In the genomic region with DNA sequence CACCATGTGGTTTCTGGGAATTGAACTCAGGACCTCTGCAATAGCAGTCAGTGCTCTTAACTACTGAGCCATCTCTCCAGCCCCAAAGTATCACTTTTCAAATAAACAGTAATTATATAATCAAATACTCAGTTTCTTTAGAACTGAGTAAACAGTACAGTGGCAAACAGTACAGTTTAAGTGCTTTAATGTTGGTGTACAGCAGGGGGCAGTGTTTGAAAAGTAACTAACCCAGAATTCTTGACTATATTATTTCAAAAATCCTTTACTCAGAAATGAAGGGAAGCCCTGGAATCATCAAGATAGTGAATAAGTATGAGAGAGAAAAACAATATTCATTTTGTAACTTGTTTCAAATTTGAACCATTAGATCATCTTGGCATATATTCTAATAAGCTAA, we compare ENCODE assay signal across 10 mouse cellular contexts. TPM values are rescaled to one million over a fixed set of nuclear protein-coding genes. Genes with fewer than 3 reads are reported as not detected.
DNase-seq lines count a peak whose midpoint lies in the region; ATAC-seq and TF ChIP-seq lines count a peak whose summit lies in the region.
"Had no signal": no experiment of that assay in that cellular context is flagged by ENCODE, and none has a peak within 500 bp of the region (broad histone marks: within the 10 kb centered on the region; RNA-seq: fewer than 3 reads in every experiment).

No protein-coding gene starts in this region.

- ATAC-seq in intestine, embryonic 14.5 days (replicated peaks; ENCODE audit: low FRiP score, low TSS enrichment, low read depth) = no peak
- ATAC-seq in intestine, embryonic 15.5 days = no peak

- H3K4me2 ChIP-seq in intestine, embryonic 14.5 days (ENCODE audit: low read length) = no peak overlapping the region
- H3K4me2 ChIP-seq in intestine, embryonic 15.5 days (replicated peaks) = no peak overlapping the region
- H3K4me2 ChIP-seq: stomach, embryonic 15.5 days had no signal

- DNase-seq in intestine, embryonic 14.5 days (ENCODE audit: low spot score) = peak; percentile 55
- DNase-seq in thymus, postnatal 0 days (ENCODE audit: low spot score) = peak; percentile 41
- no peak for DNase-seq in thymus, postnatal 36 days
- peak; percentile 49 for DNase-seq in brain, embryonic 14.5 days (ENCODE audit: low read depth)
- peak; percentile 36 to 50 for DNase-seq in layer of hippocampus, postnatal 10 days (ENCODE audit: low spot score in 2 of 2)
- peak; percentile 27 for DNase-seq in right cerebral cortex, postnatal 4 days
- no peak for DNase-seq in urinary bladder, adult 18-20 months (ENCODE audit: low spot score in 2 of 2)

- no peak overlapping the region for H3K4me3 ChIP-seq in intestine, embryonic 14.5 days (ENCODE audit: low read depth, low read length)
- H3K4me3 ChIP-seq in intestine, embryonic 15.5 days (replicated peaks) = no peak overlapping the region
- H3K4me3 ChIP-seq: megakaryocyte, embryonic 14.5 days; stomach, embryonic 15.5 days had no signal

- H3K9me3 ChIP-seq in intestine, embryonic 14.5 days (ENCODE audit: control insufficient read depth, low read length) = no peaks in the 10 kb centered on the region
- no peaks in the 10 kb centered on the region for H3K9me3 ChIP-seq in intestine, embryonic 15.5 days
- H3K9me3 ChIP-seq: megakaryocyte, embryonic 14.5 days; stomach, embryonic 15.5 days had no signal

- H3K4me1 ChIP-seq in intestine, embryonic 14.5 days (replicated peaks; ENCODE audit: control insufficient read depth, insufficient read depth, low read length) = no peaks in the 10 kb centered on the region
- H3K4me1 ChIP-seq in intestine, embryonic 15.5 days (replicated peaks) = no peaks in the 10 kb centered on the region
- H3K4me1 ChIP-seq: megakaryocyte, embryonic 14.5 days; stomach, embryonic 15.5 days had no signal

- no peak for TF ChIP-seq POLR2A in brain, embryonic 14.5 days (IDR thresholded peaks at IDR 0.05; ENCODE audit: borderline replicate concordance, extremely low read depth, insufficient read depth, insufficient read length, poor library complexity, severe bottlenecking)

- H3K27ac ChIP-seq in intestine, embryonic 14.5 days (ENCODE audit: low read depth) = no peak overlapping the region
- no peak overlapping the region for H3K27ac ChIP-seq in intestine, embryonic 15.5 days
- H3K27ac ChIP-seq: stomach, embryonic 15.5 days had no signal

- no peak overlapping the region for H3K9ac ChIP-seq in intestine, embryonic 14.5 days (ENCODE audit: low read length)
- H3K9ac ChIP-seq in intestine, embryonic 15.5 days = no peak overlapping the region
- H3K9ac ChIP-seq: stomach, embryonic 15.5 days had no signal

- H3K36me3 ChIP-seq in intestine, embryonic 14.5 days (ENCODE audit: control insufficient read depth, insufficient read depth, low read length) = no peaks in the 10 kb centered on the region
- H3K36me3 ChIP-seq in intestine, embryonic 15.5 days = no peaks in the 10 kb centered on the region
- H3K36me3 ChIP-seq: stomach, embryonic 15.5 days had no signal

- no peak for TF ChIP-seq CTCF in brain, embryonic 14.5 days (IDR thresholded peaks at IDR 0.05; ENCODE audit: borderline replicate concordance, extremely low read depth, insufficient read depth, insufficient read length)

- no peaks in the 10 kb centered on the region for H3K27me3 ChIP-seq in intestine, embryonic 14.5 days (replicated peaks; ENCODE audit: control insufficient read depth, insufficient read depth, low read length)
- H3K27me3 ChIP-seq in intestine, embryonic 15.5 days (replicated peaks) = no peaks in the 10 kb centered on the region
- H3K27me3 ChIP-seq: stomach, embryonic 15.5 days had no signal

RNA-seq across cellular contexts. Expression of a gene that starts 9.8 kb away (rescaled TPM):
- polyA plus RNA-seq in intestine, embryonic 14.5 days (2014; fragmentation: Nextera tagmentation; extraction: Ambion mirVana) = 0.73 and 0.99 TPM in 2 replicates
- 0.48 and 0.64 TPM in 2 replicates for polyA plus RNA-seq in intestine, embryonic 15.5 days (2015; fragmentation: Nextera tagmentation; extraction: Ambion mirVana)
- polyA plus RNA-seq in thymus, postnatal 0 days (2015; fragmentation: Nextera tagmentation; extraction: Ambion mirVana) = 0.27 and 0.35 TPM in 2 replicates
- 0.70 and 0.81 TPM in 2 replicates for polyA plus RNA-seq in brain, embryonic 14.5 days (2012; rRNA removed)
- total RNA-seq in layer of hippocampus, postnatal 10 days (2021) = 1 to 10 TPM; 1.4 to 1.5 TPM

RNA-seq across cellular contexts. Expression of a gene that starts 35.0 kb away (rescaled TPM):
- 38.0 and 44.0 TPM in 2 replicates for polyA plus RNA-seq in intestine, embryonic 14.5 days (2014; fragmentation: Nextera tagmentation; extraction: Ambion mirVana)
- 36.5 and 40.5 TPM in 2 replicates for polyA plus RNA-seq in intestine, embryonic 15.5 days (2015; fragmentation: Nextera tagmentation; extraction: Ambion mirVana)
- 56.9 and 60.6 TPM in 2 replicates for polyA plus RNA-seq in thymus, postnatal 0 days (2015; fragmentation: Nextera tagmentation; extraction: Ambion mirVana)
- polyA plus RNA-seq in brain, embryonic 14.5 days (2012; rRNA removed) = 5.6 and 6.8 TPM in 2 replicates
- 1 to 10 TPM; 2.2 TPM for total RNA-seq in layer of hippocampus, postnatal 10 days (2021)

RNA-seq across cellular contexts. Expression of a gene that starts 54.1 kb away (rescaled TPM):
- 104 and 110 TPM in 2 replicates for polyA plus RNA-seq in intestine, embryonic 14.5 days (2014; fragmentation: Nextera tagmentation; extraction: Ambion mirVana)
- 72.5 and 76.9 TPM in 2 replicates for polyA plus RNA-seq in intestine, embryonic 15.5 days (2015; fragmentation: Nextera tagmentation; extraction: Ambion mirVana)
- polyA plus RNA-seq in thymus, postnatal 0 days (2015; fragmentation: Nextera tagmentation; extraction: Ambion mirVana) = 75.4 and 75.6 TPM in 2 replicates
- 26.9 and 44.8 TPM in 2 replicates for polyA plus RNA-seq in brain, embryonic 14.5 days (2012; rRNA removed)
- total RNA-seq in layer of hippocampus, postnatal 10 days (2021) = 10 to 100 TPM; 33.3 to 35.9 TPM

Comparison
In these comparisons a context has a peak if more than half of its experiments do, and no peak if none do; other contexts are left out.
1. DNase-seq: peak in intestine, embryonic 14.5 days (single experiment), thymus, postnatal 0 days (single experiment), brain, embryonic 14.5 days (single experiment), layer of hippocampus, postnatal 10 days (2 of 2) and right cerebral cortex, postnatal 4 days (single experiment); none in thymus, postnatal 36 days (0 of 2) and urinary bladder, adult 18-20 months (0 of 2).